9 mouse cellular contexts compared by ENCODE assay signal in genomic region chr2:25185625-25186574, GRCm38 (mm10). TPM values are rescaled to one million over a fixed set of nuclear protein-coding genes. Genes with fewer than 3 reads are reported as not detected.
A peak's percentile ranks its signal among the peaks of the same experiment; 100 is the strongest.
DNase-seq lines count a peak whose midpoint lies in the region; ATAC-seq and TF ChIP-seq lines count a peak whose summit lies in the region.
"Had no signal": no experiment of that assay in that cellular context is flagged by ENCODE, and none has a peak within 500 bp of the region (broad histone marks: within the 10 kb centered on the region; RNA-seq: fewer than 3 reads in every experiment).

No protein-coding gene starts in this region.

- H3K4me2 ChIP-seq in embryonic facial prominence, embryonic 11.5 days (ENCODE audit: low read depth, low read length) = peak overlapping the region; percentile 89
- H3K4me2 ChIP-seq in midbrain, postnatal 0 days (ENCODE audit: low read depth, low read length, poor library complexity, severe bottlenecking) = peak overlapping the region; percentile 59

- H3K4me3 ChIP-seq in E14TG2a.4 (replicated peaks; ENCODE audit: low read length) = peak overlapping the region; percentile 80
- H3K4me3 ChIP-seq in embryonic facial prominence, embryonic 11.5 days (ENCODE audit: low read depth, low read length) = peak overlapping the region; percentile 43
- H3K4me3 ChIP-seq in midbrain, postnatal 0 days (ENCODE audit: low read depth, low read length) = peak overlapping the region; percentile 38
- H3K4me3 ChIP-seq in thymus, adult 2 months (ENCODE audit: control insufficient read depth, insufficient read depth, low read length) = peak overlapping the region; percentile 53

- TF ChIP-seq CTCF in E14TG2a.4 (conservative IDR thresholded peaks at IDR 0.05; ENCODE audit: low read length) = peak; percentile 23; the same call in 1 of the 2 replicates
- peak; percentile 88 for TF ChIP-seq CTCF in midbrain, postnatal 0 days (IDR thresholded peaks at IDR 0.05)
- 0 out of 2 replicates have a peak, but pooled peaks have one; percentile 23 for TF ChIP-seq CTCF in thymus, adult 2 months (IDR thresholded peaks at IDR 0.05; ENCODE audit: borderline replicate concordance, control insufficient read depth, extremely low read depth, insufficient read depth, low read length, poor library complexity)

- H3K4me1 ChIP-seq in E14TG2a.4 (replicated peaks; ENCODE audit: low read depth, low read length) = peaks cover 40% of the 10 kb centered on the region
- H3K4me1 ChIP-seq in embryonic facial prominence, embryonic 11.5 days (ENCODE audit: control insufficient read depth, insufficient read depth, low read length) = peaks cover 5% of the 10 kb centered on the region; the same call in 1 of the 2 replicates
- H3K4me1 ChIP-seq in midbrain, postnatal 0 days (ENCODE audit: insufficient read depth, low read length) = peaks cover 5% of the 10 kb centered on the region; the same call in 1 of the 2 replicates
- H3K4me1 ChIP-seq in thymus, adult 2 months (replicated peaks; ENCODE audit: control insufficient read depth, insufficient read depth, low read length) = peaks cover 32% of the 10 kb centered on the region

- peak overlapping the region; percentile 85 for H3K27ac ChIP-seq in embryonic facial prominence, embryonic 11.5 days (replicated peaks; ENCODE audit: low read depth, low read length)
- peak overlapping the region; percentile 48 for H3K27ac ChIP-seq in midbrain, postnatal 0 days (ENCODE audit: low read depth, low read length)
- no peak overlapping the region for H3K27ac ChIP-seq in thymus, adult 2 months (ENCODE audit: control insufficient read depth, insufficient read depth, low read length)

- H3K9ac ChIP-seq in embryonic facial prominence, embryonic 11.5 days (replicated peaks; ENCODE audit: low read length) = peak overlapping the region; percentile 77
- H3K9ac ChIP-seq in midbrain, postnatal 0 days (replicated peaks; ENCODE audit: low read length, poor library complexity, severe bottlenecking) = peak overlapping the region; percentile 54

- no peaks in the 10 kb centered on the region for H3K36me3 ChIP-seq in E14TG2a.4 (ENCODE audit: insufficient read depth, low read length)
- no peaks in the 10 kb centered on the region; the same call in 1 of the 2 replicates for H3K36me3 ChIP-seq in embryonic facial prominence, embryonic 11.5 days (replicated peaks; ENCODE audit: control insufficient read depth, insufficient read depth, low read depth, low read length)
- no peaks in the 10 kb centered on the region for H3K36me3 ChIP-seq in midbrain, postnatal 0 days (ENCODE audit: insufficient read depth, low read length)
- H3K36me3 ChIP-seq in thymus, adult 2 months (ENCODE audit: control insufficient read depth, insufficient read depth, low read length) = no peaks in the 10 kb centered on the region

- no peaks in the 10 kb centered on the region for H3K9me3 ChIP-seq in E14TG2a.4 (ENCODE audit: low read length)
- no peaks in the 10 kb centered on the region for H3K9me3 ChIP-seq in embryonic facial prominence, embryonic 11.5 days (replicated peaks; ENCODE audit: control insufficient read depth, low read length)
- H3K9me3 ChIP-seq in midbrain, postnatal 0 days (ENCODE audit: low read length) = no peaks in the 10 kb centered on the region

- under 1% methylated on average over 64 of the region's 64 CpGs for WGBS in embryonic facial prominence, embryonic 11.5 days
- WGBS in midbrain, postnatal 0 days = 2% methylated on average over 60 of the region's 64 CpGs
- 3% methylated on average over 63 of the region's 64 CpGs for WGBS in thymus, adult 2 months

- ATAC-seq in embryonic facial prominence, embryonic 11.5 days (replicated peaks; ENCODE audit: insufficient number of reproducible peaks, low FRiP score, low TSS enrichment, low read depth) = peak; percentile 71
- ATAC-seq in midbrain, postnatal 0 days (ENCODE audit: low FRiP score) = peak; percentile 75
- ATAC-seq: Patski had no signal

- TF ChIP-seq POLR2A in thymus, adult 2 months (IDR thresholded peaks at IDR 0.05; ENCODE audit: control insufficient read depth, extremely low read depth, insufficient read depth, low read length, poor library complexity) = no peak

- H3K27me3 ChIP-seq in E14TG2a.4 (ENCODE audit: insufficient read depth, low read length) = peaks cover 70% of the 10 kb centered on the region
- H3K27me3 ChIP-seq in embryonic facial prominence, embryonic 11.5 days (ENCODE audit: control insufficient read depth, insufficient read depth, low read length) = peaks cover 33% of the 10 kb centered on the region
- no peaks in the 10 kb centered on the region for H3K27me3 ChIP-seq in midbrain, postnatal 0 days (ENCODE audit: insufficient read depth, low read length)
- H3K27me3 ChIP-seq in thymus, adult 2 months (ENCODE audit: control insufficient read depth, insufficient read depth, low read length) = no peaks in the 10 kb centered on the region

- peak; percentile 67 to 68 for DNase-seq in frontal cortex, postnatal 10 days (ENCODE audit: low spot score in 2 of 2)
- no peak for DNase-seq in frontal cortex, postnatal 25 days (ENCODE audit: low spot score in 2 of 2)
- DNase-seq in embryonic facial prominence, embryonic 11.5 days (ENCODE audit: low spot score) = peak; percentile 80
- peak; percentile 68 for DNase-seq in heart, postnatal 4 days
- peak; percentile 69 for DNase-seq in liver
- peak; percentile 73 for DNase-seq in midbrain, postnatal 0 days (ENCODE audit: low spot score)
- DNase-seq in thymus, adult 2 months = peak; percentile 67

RNA-seq across cellular contexts. Expression of gene Nrarp, which starts 5.3 kb away (rescaled TPM):
- polyA plus RNA-seq in embryonic facial prominence, embryonic 11.5 days (2014; fragmentation: Nextera tagmentation; extraction: Ambion mirVana) = 16.8 and 17.0 TPM in 2 replicates
- 10 to 100 TPM; 31.2 to 33.4 TPM for total RNA-seq in heart, postnatal 4 days (2021)
- 49.2 and 49.9 TPM in 2 replicates for total RNA-seq in midbrain, postnatal 0 days (2014; rRNA removed)
- polyA plus RNA-seq in midbrain, postnatal 0 days (2015; fragmentation: Nextera tagmentation; extraction: Ambion mirVana) = 16.1 and 16.5 TPM in 2 replicates
- 13.7 and 16.9 TPM in 2 replicates for polyA plus RNA-seq in thymus, adult 2 months (2012; rRNA removed)

RNA-seq across cellular contexts. Expression of gene Tor4a, which starts 10.8 kb away (rescaled TPM):
- polyA plus RNA-seq in embryonic facial prominence, embryonic 11.5 days (2014; fragmentation: Nextera tagmentation; extraction: Ambion mirVana) = 1.9 and 2.6 TPM in 2 replicates
- 1 to 10 TPM; 4.4 to 5.8 TPM for total RNA-seq in heart, postnatal 4 days (2021)
- 1.7 and 3.5 TPM in 2 replicates for total RNA-seq in midbrain, postnatal 0 days (2014; rRNA removed)
- polyA plus RNA-seq in midbrain, postnatal 0 days (2015; fragmentation: Nextera tagmentation; extraction: Ambion mirVana) = 0.98 and 1.3 TPM in 2 replicates
- polyA plus RNA-seq in thymus, adult 2 months (2012; rRNA removed) = 90.6 and 94.7 TPM in 2 replicates

RNA-seq across cellular contexts. Expression of gene Nelfb, which starts 25.4 kb away (rescaled TPM):
- polyA plus RNA-seq in embryonic facial prominence, embryonic 11.5 days (2014; fragmentation: Nextera tagmentation; extraction: Ambion mirVana) = 90.5 and 92.2 TPM in 2 replicates
- 10 to 100 TPM; 43.4 to 44.5 TPM for total RNA-seq in heart, postnatal 4 days (2021)
- total RNA-seq in midbrain, postnatal 0 days (2014; rRNA removed) = 87.0 and 101 TPM in 2 replicates
- 90.4 TPM in 2 replicates for polyA plus RNA-seq in midbrain, postnatal 0 days (2015; fragmentation: Nextera tagmentation; extraction: Ambion mirVana)
- 105 and 115 TPM in 2 replicates for polyA plus RNA-seq in thymus, adult 2 months (2012; rRNA removed)

RNA-seq across cellular contexts. Expression of gene Stpg3, which starts 28.5 kb away (rescaled TPM):
- not detected in 2 replicates for polyA plus RNA-seq in embryonic facial prominence, embryonic 11.5 days (2014; fragmentation: Nextera tagmentation; extraction: Ambion mirVana)
- total RNA-seq in heart, postnatal 4 days (2021) = not detected
- total RNA-seq in midbrain, postnatal 0 days (2014; rRNA removed) = 0.38 TPM in 1 of 2 replicates, not detected in the other
- not detected in 2 replicates for polyA plus RNA-seq in midbrain, postnatal 0 days (2015; fragmentation: Nextera tagmentation; extraction: Ambion mirVana)
- 0.12 TPM in 1 of 2 replicates, not detected in the other for polyA plus RNA-seq in thymus, adult 2 months (2012; rRNA removed)

RNA-seq across cellular contexts. Expression of gene Fam166a, which starts 32.6 kb away (rescaled TPM):
- polyA plus RNA-seq in embryonic facial prominence, embryonic 11.5 days (2014; fragmentation: Nextera tagmentation; extraction: Ambion mirVana) = 1.4 TPM in 1 of 2 replicates, not detected in the other
- not detected for total RNA-seq in heart, postnatal 4 days (2021)
- total RNA-seq in midbrain, postnatal 0 days (2014; rRNA removed) = not detected in 2 replicates
- 1.5 TPM in 1 of 2 replicates, not detected in the other for polyA plus RNA-seq in midbrain, postnatal 0 days (2015; fragmentation: Nextera tagmentation; extraction: Ambion mirVana)
- polyA plus RNA-seq in thymus, adult 2 months (2012; rRNA removed) = 0.11 and 0.12 TPM in 2 replicates

Comparison
In these comparisons a context has a peak if more than half of its experiments do, and no peak if none do; other contexts are left out.
1. DNase-seq: peak in frontal cortex, postnatal 10 days (2 of 2), embryonic facial prominence, embryonic 11.5 days (single experiment), heart, postnatal 4 days (single experiment), liver (single experiment), midbrain, postnatal 0 days (single experiment) and thymus, adult 2 months (single experiment); none in frontal cortex, postnatal 25 days (0 of 2).
2. CTCF ChIP-seq: peak in every context shown above with its lines; median percentile 88 in midbrain, postnatal 0 days; 23 in E14TG2a.4; 23 in thymus, adult 2 months.
3. RNA of gene Tor4a, which starts 10.8 kb away (polyA plus RNA-seq): 90.6 to 94.7 TPM in thymus, adult 2 months; 1.9 to 2.6 TPM in embryonic facial prominence, embryonic 11.5 days and 0.98 to 1.3 TPM in midbrain, postnatal 0 days; every median in the first group is over 10 times any median in the second.
4. Peak in every context shown above with its lines, with median percentiles within 50 percentile points of each other: H3K4me3 ChIP-seq.